Mouse (Mus musculus): ENCODE measurements around the gene Polrmt. TPM values are rescaled to one million over a fixed set of nuclear protein-coding genes. Genes with fewer than 3 reads are reported as not detected.

Gene Polrmt
- polyA plus RNA-seq, 1 experiment, result 19.8 TPM

DNA sequence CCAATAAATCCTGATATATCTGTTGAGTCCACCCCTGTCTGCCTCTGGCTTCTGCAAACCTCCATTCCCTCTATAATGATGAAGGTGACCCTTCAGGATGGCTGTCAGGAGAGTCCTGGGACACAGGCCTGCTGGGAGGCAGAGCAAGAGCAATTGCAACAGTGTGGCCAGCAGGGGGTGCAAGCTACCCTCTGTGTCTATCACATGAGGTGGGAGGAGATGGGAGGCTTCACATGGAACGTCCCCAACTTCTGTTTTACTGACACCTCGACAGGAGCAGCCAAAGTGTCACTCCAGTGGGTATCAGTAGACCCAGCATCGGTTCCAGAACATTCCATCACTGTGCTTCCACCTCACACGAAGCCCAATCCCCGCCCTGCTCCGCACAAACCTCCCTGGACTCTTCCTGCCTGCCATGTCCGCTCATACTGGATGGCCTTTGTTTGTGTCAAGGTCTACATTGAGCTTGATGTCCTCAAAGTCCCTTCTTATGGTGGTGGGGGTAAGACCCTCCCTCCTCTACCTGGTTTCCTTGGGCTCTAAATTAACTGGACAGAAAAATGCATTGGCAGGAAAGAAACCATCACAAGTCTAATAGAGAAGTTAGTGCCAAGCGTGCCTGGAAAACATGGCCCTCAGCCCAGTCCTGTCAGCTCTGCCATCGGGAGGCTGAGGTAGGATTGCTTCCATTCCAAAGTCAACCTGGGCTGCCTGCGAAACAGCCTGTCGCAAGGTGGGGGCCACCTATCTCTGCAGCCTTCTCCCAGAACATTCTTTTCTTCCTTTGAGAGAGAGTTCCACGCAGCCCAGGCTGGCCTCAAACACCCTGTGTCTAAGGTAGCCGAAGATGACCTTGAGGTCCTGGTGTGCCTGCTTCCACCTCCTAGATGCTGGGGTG is 50.9 kb downstream of the Polrmt start:
- peaks cover 22% of the 10 kb centered on the region for H3K4me1 ChIP-seq (ENCODE audit: control insufficient read depth, insufficient read depth, low read length)
- no peak overlapping the region for H3K27ac ChIP-seq (ENCODE audit: insufficient read depth, low read depth, low read length)
- no peak overlapping the region for H3K4me3 ChIP-seq (ENCODE audit: insufficient read depth, low read length)
- TF ChIP-seq CTCF (IDR thresholded peaks at IDR 0.05; ENCODE audit: low read depth, low read length), result peak; percentile 77
- TF ChIP-seq POLR2A (IDR thresholded peaks at IDR 0.05; ENCODE audit: borderline replicate concordance, low read depth, low read length), result no peak

DNA sequence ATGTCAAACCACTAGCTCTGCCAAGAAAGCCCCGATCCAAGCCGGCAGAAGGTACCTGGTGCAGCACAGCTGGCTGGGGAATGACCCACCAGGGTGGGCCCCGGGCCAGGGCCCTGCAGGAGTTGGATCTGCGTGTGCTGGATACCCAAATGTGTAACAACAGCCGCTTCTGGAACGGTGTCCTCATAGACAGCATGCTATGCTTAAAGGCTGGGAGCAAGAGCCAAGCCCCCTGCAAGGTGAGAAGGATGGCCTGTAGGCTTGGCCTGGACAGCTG is 52.1 kb downstream of the Polrmt start:
- peaks cover 22% of the 10 kb centered on the region for H3K4me1 ChIP-seq (ENCODE audit: control insufficient read depth, insufficient read depth, low read length)
- no peak overlapping the region for H3K27ac ChIP-seq (ENCODE audit: insufficient read depth, low read depth, low read length)
- no peak for TF ChIP-seq CTCF (IDR thresholded peaks at IDR 0.05; ENCODE audit: low read depth, low read length)
- no peak for TF ChIP-seq POLR2A (IDR thresholded peaks at IDR 0.05; ENCODE audit: borderline replicate concordance, low read depth, low read length)
- H3K4me3 ChIP-seq (ENCODE audit: insufficient read depth, low read length), result no peak overlapping the region

DNA sequence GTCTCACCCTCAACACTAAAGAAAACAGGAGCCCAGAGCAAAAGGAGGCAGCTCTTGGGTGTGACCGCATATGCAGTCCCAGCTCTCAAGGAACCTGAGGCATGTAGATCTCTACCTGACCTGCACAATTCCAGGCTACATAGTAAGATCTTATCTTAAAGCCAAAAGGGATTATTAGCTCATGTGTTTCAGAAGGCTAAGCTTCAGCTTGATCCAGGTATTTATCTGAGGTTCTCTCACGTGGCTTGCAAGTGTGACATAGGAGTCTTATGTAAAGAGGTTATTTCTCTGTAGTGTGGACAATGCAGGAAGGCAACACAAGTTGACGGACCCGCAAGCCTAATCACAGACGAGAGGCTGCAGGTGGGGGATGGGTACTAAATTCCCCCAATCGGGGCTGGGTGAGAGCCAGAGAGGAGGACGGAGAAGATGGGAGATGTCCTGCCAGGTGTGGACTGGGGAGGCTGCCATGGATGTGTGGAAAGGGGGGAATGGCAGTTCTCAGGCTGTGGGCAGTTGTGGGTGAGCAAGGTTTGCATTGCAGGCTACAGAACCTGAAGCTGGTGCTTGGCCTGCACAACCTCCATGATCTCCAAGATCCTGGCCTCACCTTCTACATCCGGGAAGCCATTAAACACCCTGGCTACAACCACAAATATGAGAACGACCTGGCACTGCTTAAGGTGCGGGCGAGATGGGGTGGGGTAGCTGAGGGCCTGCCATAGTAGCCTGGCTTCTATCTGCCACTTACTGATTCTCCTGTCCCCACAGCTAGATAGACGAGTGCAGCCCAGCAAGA is 52.6 kb downstream of the Polrmt start:
- TF ChIP-seq CTCF (IDR thresholded peaks at IDR 0.05; ENCODE audit: low read depth, low read length) (no peak), POLR2A (IDR thresholded peaks at IDR 0.05; ENCODE audit: borderline replicate concordance, low read depth, low read length) (no peak)
- Histone ChIP-seq H3K27ac (ENCODE audit: insufficient read depth, low read depth, low read length) (no peak overlapping the region), H3K4me1 (ENCODE audit: control insufficient read depth, insufficient read depth, low read length) (peaks cover 22% of the 10 kb centered on the region), H3K4me3 (ENCODE audit: insufficient read depth, low read length) (no peak overlapping the region)

DNA sequence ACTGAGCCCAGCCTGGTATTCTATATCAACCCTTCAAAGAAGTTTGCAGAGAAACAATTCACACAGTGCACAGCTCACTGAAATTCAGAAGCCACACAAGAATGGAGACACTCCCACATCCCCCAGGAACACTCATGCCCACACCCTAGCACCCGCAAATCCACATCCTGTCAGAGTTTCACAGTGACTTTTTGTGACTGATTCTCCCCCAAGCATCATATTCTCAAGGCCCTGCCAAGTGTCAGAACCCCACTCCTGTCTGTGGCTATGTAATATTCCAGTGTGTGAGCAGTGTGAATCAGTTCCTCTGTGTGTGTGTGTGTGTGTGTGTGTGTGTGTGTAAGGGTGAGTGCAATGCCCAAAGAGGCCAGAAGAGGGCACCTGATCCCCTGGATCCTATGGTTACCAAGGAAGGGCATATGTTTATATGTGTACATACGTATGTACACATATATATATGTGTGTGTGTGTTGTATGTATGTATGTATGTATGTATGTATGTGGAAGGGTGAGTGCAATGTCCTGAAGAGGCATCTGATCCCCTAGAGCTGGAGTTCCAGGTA is 54.3 kb downstream of the Polrmt start:
- H3K4me1 ChIP-seq (ENCODE audit: control insufficient read depth, insufficient read depth, low read length), result peaks cover 12% of the 10 kb centered on the region
- no peak for TF ChIP-seq POLR2A (IDR thresholded peaks at IDR 0.05; ENCODE audit: borderline replicate concordance, low read depth, low read length)
- no peak for TF ChIP-seq CTCF (IDR thresholded peaks at IDR 0.05; ENCODE audit: low read depth, low read length)
- no peak overlapping the region for H3K27ac ChIP-seq (ENCODE audit: insufficient read depth, low read depth, low read length)
- H3K4me3 ChIP-seq (ENCODE audit: insufficient read depth, low read length), result no peak overlapping the region

DNA sequence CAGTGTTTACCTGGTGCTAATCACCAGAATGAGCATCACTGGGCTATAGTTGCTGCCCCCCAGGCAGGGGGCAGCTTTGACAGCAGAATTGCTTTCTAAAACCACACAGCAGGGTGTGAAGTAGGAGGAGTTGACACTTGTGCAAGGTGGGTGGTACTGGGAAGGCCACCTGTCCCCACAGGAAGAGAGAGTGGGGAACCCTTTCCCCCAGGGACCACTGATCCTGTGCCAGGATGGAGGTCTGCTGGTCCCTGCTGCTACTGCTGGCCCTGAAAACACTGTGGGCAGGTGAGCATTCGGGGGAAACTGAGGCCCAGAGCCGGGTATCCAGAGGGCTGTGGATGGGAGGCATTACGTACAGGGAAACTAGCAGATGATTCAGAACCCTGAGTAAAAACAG is 57.2 kb downstream of the Polrmt start:
- TF ChIP-seq CTCF (IDR thresholded peaks at IDR 0.05; ENCODE audit: low read depth, low read length) (no peak), POLR2A (IDR thresholded peaks at IDR 0.05; ENCODE audit: borderline replicate concordance, low read depth, low read length) (no peak)
- Histone ChIP-seq H3K4me3 (ENCODE audit: insufficient read depth, low read length) (no peak overlapping the region), H3K4me1 (ENCODE audit: control insufficient read depth, insufficient read depth, low read length) (peaks cover 7% of the 10 kb centered on the region), H3K27ac (ENCODE audit: insufficient read depth, low read depth, low read length) (no peak overlapping the region)

DNA sequence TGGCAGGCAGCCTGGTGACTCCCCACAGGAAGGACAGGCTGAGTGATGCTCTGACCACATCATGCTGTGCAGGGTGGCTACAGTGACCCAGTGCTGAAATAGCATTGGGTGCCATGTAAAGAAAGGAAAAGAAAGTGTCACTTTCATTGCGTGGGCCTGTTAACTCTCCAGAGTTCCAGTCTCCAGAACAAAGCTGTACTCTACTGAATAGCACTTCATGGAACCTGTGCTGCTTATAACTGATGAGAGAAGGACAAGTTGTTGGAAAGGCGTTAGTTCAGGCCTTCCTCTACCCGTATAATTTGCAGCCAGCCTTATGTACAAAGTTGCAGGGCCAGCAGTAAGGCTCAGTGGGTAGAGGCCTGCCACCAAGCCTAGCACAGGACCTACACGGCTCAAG is 57.7 kb downstream of the Polrmt start, which contains the start of gene Gzmm:
Gene Gzmm, plus strand, starts transcription at position 301 of the 400 bp plus-strand sequence.
- Histone ChIP-seq H3K27ac (ENCODE audit: insufficient read depth, low read depth, low read length) (no peak within 1 kb of the TSS), H3K4me1 (ENCODE audit: control insufficient read depth, insufficient read depth, low read length) (peaks cover 12% of the 10 kb centered on the region), H3K4me3 (ENCODE audit: insufficient read depth, low read length) (no peak within 1 kb of the TSS)
- TF ChIP-seq CTCF (IDR thresholded peaks at IDR 0.05; ENCODE audit: low read depth, low read length) (no peak), POLR2A (IDR thresholded peaks at IDR 0.05; ENCODE audit: borderline replicate concordance, low read depth, low read length) (no peak)

DNA sequence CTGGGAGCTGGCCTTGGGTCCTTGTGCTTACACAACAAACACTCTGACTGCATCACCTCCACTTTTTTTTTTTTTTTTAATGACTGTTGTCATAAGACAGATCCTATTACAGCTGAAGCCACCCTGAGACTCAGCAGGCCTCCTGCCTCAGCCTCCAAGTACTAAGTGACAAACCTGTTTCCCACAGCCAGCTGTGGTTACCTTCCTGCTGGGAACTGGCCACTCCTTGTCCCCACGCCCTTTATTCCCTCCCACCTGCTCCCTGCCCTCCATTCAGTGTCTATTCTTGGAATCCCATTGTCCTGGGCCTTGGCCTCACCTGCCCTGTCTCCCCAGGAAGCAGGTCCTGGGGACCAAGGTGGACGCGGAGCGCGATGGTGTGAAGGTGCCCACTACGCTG is 58.9 kb downstream of the Polrmt start:
- TF ChIP-seq CTCF (IDR thresholded peaks at IDR 0.05; ENCODE audit: low read depth, low read length) (no peak), POLR2A (IDR thresholded peaks at IDR 0.05; ENCODE audit: borderline replicate concordance, low read depth, low read length) (no peak)
- Histone ChIP-seq H3K27ac (ENCODE audit: insufficient read depth, low read depth, low read length) (no peak overlapping the region), H3K4me1 (ENCODE audit: control insufficient read depth, insufficient read depth, low read length) (peaks cover 12% of the 10 kb centered on the region), H3K4me3 (ENCODE audit: insufficient read depth, low read length) (no peak overlapping the region)

DNA sequence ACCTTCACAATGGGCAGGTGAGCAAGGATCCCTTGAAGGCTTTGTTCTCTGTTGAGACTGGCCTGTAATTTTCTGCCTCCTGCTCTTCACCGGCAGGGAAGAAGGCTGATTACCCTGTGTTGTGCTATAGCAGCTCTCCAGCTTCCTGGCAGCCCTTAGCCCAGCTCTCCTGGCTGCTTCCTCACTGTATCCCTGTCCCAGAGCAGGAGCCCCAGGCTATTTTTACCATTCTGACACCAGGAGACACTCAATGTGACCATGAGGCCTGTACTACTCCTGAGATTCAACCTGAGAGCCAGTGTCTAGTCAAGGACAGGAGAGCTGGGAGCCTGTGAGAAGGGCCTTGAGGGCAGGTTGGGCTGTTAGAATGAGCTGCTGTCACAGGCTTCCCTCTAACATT is 59.7 kb downstream of the Polrmt start:
- H3K27ac ChIP-seq (ENCODE audit: insufficient read depth, low read depth, low read length), result no peak overlapping the region
- no peak overlapping the region for H3K4me3 ChIP-seq (ENCODE audit: insufficient read depth, low read length)
- TF ChIP-seq CTCF (IDR thresholded peaks at IDR 0.05; ENCODE audit: low read depth, low read length), result no peak
- TF ChIP-seq POLR2A (IDR thresholded peaks at IDR 0.05; ENCODE audit: borderline replicate concordance, low read depth, low read length), result no peak
- peaks cover 12% of the 10 kb centered on the region for H3K4me1 ChIP-seq (ENCODE audit: control insufficient read depth, insufficient read depth, low read length)

DNA sequence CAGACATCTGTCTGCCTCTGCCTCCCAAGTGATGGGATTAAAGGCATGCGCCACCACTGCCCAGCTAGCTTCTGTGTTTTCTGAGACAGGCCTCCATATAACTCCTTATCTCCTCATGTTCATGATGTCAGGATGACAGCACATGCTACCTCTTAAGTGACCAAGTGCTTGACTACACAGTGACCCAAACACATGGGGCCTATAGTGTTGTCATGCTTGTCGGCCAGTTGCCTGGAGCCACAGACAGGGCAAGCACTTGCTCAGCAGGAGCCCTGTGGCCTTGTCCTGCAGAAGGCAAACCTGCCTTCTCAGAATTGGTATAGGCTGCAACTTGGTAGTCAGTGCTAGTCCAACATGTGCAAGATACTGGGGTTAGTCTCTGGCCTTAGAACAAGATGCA is 60.2 kb downstream of the Polrmt start:
- H3K4me3 ChIP-seq (ENCODE audit: insufficient read depth, low read length), result no peak overlapping the region
- H3K27ac ChIP-seq (ENCODE audit: insufficient read depth, low read depth, low read length), result no peak overlapping the region
- TF ChIP-seq CTCF (IDR thresholded peaks at IDR 0.05; ENCODE audit: low read depth, low read length) (no peak), POLR2A (IDR thresholded peaks at IDR 0.05; ENCODE audit: borderline replicate concordance, low read depth, low read length) (no peak)
- H3K4me1 ChIP-seq (ENCODE audit: control insufficient read depth, insufficient read depth, low read length), result peaks cover 12% of the 10 kb centered on the region

Other genes starting within 250 kb of the Polrmt start
- gene Plpp2, start 212.8 kb downstream of the Polrmt start, polyA plus RNA-seq (2012; ENCODE audit: insufficient read depth, insufficient read length, missing spikeins), result 16.9 and 21.1 TPM in 2 replicates
- gene Mier2, start 191.4 kb downstream of the Polrmt start, polyA plus RNA-seq (2012; ENCODE audit: insufficient read depth, insufficient read length, missing spikeins), result 32.1 and 35.1 TPM in 2 replicates
- gene Theg, start 159.2 kb downstream of the Polrmt start, polyA plus RNA-seq (2012; ENCODE audit: insufficient read depth, insufficient read length, missing spikeins), result not detected in 2 replicates
- gene C2cd4c, start 132.6 kb downstream of the Polrmt start, polyA plus RNA-seq (2012; ENCODE audit: insufficient read depth, insufficient read length, missing spikeins), result 0.29 TPM in 1 of 2 replicates, not detected in the other
- gene Shc2, start 108.7 kb downstream of the Polrmt start, polyA plus RNA-seq (2012; ENCODE audit: insufficient read depth, insufficient read length, missing spikeins), result 0.40 and 0.71 TPM in 2 replicates
- not detected in 2 replicates for gene Odf3l2, start 100.8 kb downstream of the Polrmt start, polyA plus RNA-seq (2012; ENCODE audit: insufficient read depth, insufficient read length, missing spikeins)
- not detected in 2 replicates for gene Madcam1, start 82.0 kb downstream of the Polrmt start, polyA plus RNA-seq (2012; ENCODE audit: insufficient read depth, insufficient read length, missing spikeins)
- gene Tpgs1, start 77.2 kb downstream of the Polrmt start, polyA plus RNA-seq (2012; ENCODE audit: insufficient read depth, insufficient read length, missing spikeins), result 32.7 and 36.2 TPM in 2 replicates
- gene Cdc34, start 64.4 kb downstream of the Polrmt start, polyA plus RNA-seq (2012; ENCODE audit: insufficient read depth, insufficient read length, missing spikeins), result 74.9 and 77.1 TPM in 2 replicates
- 0.84 TPM in 1 of 2 replicates, not detected in the other for gene Gzmm, start 57.6 kb downstream of the Polrmt start, polyA plus RNA-seq (2012; ENCODE audit: insufficient read depth, insufficient read length, missing spikeins)
- 300 and 307 TPM in 2 replicates for gene Bsg, start 42.1 kb downstream of the Polrmt start, polyA plus RNA-seq (2012; ENCODE audit: insufficient read depth, insufficient read length, missing spikeins)
- gene Hcn2, start 29.9 kb downstream of the Polrmt start, polyA plus RNA-seq (2012; ENCODE audit: insufficient read depth, insufficient read length, missing spikeins), result 0.86 and 1.3 TPM in 2 replicates
- gene Fgf22, start 8.5 kb upstream of the Polrmt start, polyA plus RNA-seq (2012; ENCODE audit: insufficient read depth, insufficient read length, missing spikeins), result not detected in 2 replicates
- 23.3 and 27.6 TPM in 2 replicates for gene Rnf126, start 20.4 kb upstream of the Polrmt start, polyA plus RNA-seq (2012; ENCODE audit: insufficient read depth, insufficient read length, missing spikeins)
- gene Fstl3, start 30.7 kb upstream of the Polrmt start, polyA plus RNA-seq (2012; ENCODE audit: insufficient read depth, insufficient read length, missing spikeins), result 1.0 and 1.1 TPM in 2 replicates
- not detected in 2 replicates for gene Prss57, start 44.4 kb upstream of the Polrmt start, polyA plus RNA-seq (2012; ENCODE audit: insufficient read depth, insufficient read length, missing spikeins)
- gene Palm, start 47.0 kb upstream of the Polrmt start, polyA plus RNA-seq (2012; ENCODE audit: insufficient read depth, insufficient read length, missing spikeins), result 2.9 and 3.4 TPM in 2 replicates
- 0.91 TPM in 1 of 2 replicates, not detected in the other for gene Misp, start 74.4 kb upstream of the Polrmt start, polyA plus RNA-seq (2012; ENCODE audit: insufficient read depth, insufficient read length, missing spikeins)
- gene Ptbp1, start 107.8 kb upstream of the Polrmt start, polyA plus RNA-seq (2012; ENCODE audit: insufficient read depth, insufficient read length, missing spikeins), result 129 and 141 TPM in 2 replicates
- gene Prtn3, start 127.9 kb upstream of the Polrmt start, polyA plus RNA-seq (2012; ENCODE audit: insufficient read depth, insufficient read length, missing spikeins), result not detected in 2 replicates
- gene Plppr3, start 128.1 kb upstream of the Polrmt start, polyA plus RNA-seq (2012; ENCODE audit: insufficient read depth, insufficient read length, missing spikeins), result not detected in 2 replicates
- 0.75 TPM in 1 of 2 replicates, not detected in the other for gene Elane, start 139.7 kb upstream of the Polrmt start, polyA plus RNA-seq (2012; ENCODE audit: insufficient read depth, insufficient read length, missing spikeins)
- gene Cfd, start 144.3 kb upstream of the Polrmt start, polyA plus RNA-seq (2012; ENCODE audit: insufficient read depth, insufficient read length, missing spikeins), result 1.3 TPM in 1 of 2 replicates, not detected in the other
- gene Med16, start 162.3 kb upstream of the Polrmt start, polyA plus RNA-seq (2012; ENCODE audit: insufficient read depth, insufficient read length, missing spikeins), result 14.6 and 19.3 TPM in 2 replicates
- gene Gm26602, start 164.3 kb upstream of the Polrmt start, polyA plus RNA-seq (2012; ENCODE audit: insufficient read depth, insufficient read length, missing spikeins), result not detected in 2 replicates
- 0.67 and 0.71 TPM in 2 replicates for gene Kiss1r, start 170.4 kb upstream of the Polrmt start, polyA plus RNA-seq (2012; ENCODE audit: insufficient read depth, insufficient read length, missing spikeins)
- gene R3hdm4, start 174.6 kb upstream of the Polrmt start, polyA plus RNA-seq (2012; ENCODE audit: insufficient read depth, insufficient read length, missing spikeins), result 87.2 and 90.4 TPM in 2 replicates
- 15.4 and 17.8 TPM in 2 replicates for gene Arid3a, start 180.5 kb upstream of the Polrmt start, polyA plus RNA-seq (2012; ENCODE audit: insufficient read depth, insufficient read length, missing spikeins)
- gene Wdr18, start 213.6 kb upstream of the Polrmt start, polyA plus RNA-seq (2012; ENCODE audit: insufficient read depth, insufficient read length, missing spikeins), result 32.2 and 35.8 TPM in 2 replicates
- 0.65 and 0.91 TPM in 2 replicates for gene Grin3b, start 224.1 kb upstream of the Polrmt start, polyA plus RNA-seq (2012; ENCODE audit: insufficient read depth, insufficient read length, missing spikeins)
- 86.5 and 101 TPM in 2 replicates for gene Tmem259, start 237.7 kb upstream of the Polrmt start, polyA plus RNA-seq (2012; ENCODE audit: insufficient read depth, insufficient read length, missing spikeins)
- gene Cnn2, start 242.0 kb upstream of the Polrmt start, polyA plus RNA-seq (2012; ENCODE audit: insufficient read depth, insufficient read length, missing spikeins), result 37.5 and 41.5 TPM in 2 replicates
- 24.6 and 27.5 TPM in 2 replicates for gene Abca7, start 249.9 kb upstream of the Polrmt start, polyA plus RNA-seq (2012; ENCODE audit: insufficient read depth, insufficient read length, missing spikeins)

Data from bone marrow macrophage, adult 2 months (primary cell).